ENCODE assay signal across 17 mouse cellular contexts in genomic region chr12:17762286-17762933, GRCm38 (mm10).
DNase-seq lines count a peak whose midpoint lies in the region.
"Had no signal": no experiment of that assay in that cellular context is flagged by ENCODE, and none has a peak within 500 bp of the region (broad histone marks: within the 10 kb centered on the region; RNA-seq: fewer than 3 reads in every experiment).

No protein-coding gene starts in this region.

- 76% methylated on average over 6 of the region's 6 CpGs for WGBS in macrophage (ENCODE audit: missing documents)

- no peak overlapping the region for H3K4me3 ChIP-seq in macrophage (ENCODE audit: inconsistent target)
- H3K4me3 ChIP-seq: liver, embryonic 13.5 days; neural tube, embryonic 12.5 days had no signal

- H3K79me2 ChIP-seq in macrophage (ENCODE audit: inconsistent target): peaks cover 98% of the 10 kb centered on the region

- peak; percentile 23 for DNase-seq in 3134 (ENCODE audit: extremely low read depth, insufficient read length, low spot score)
- peak; percentile 76 for DNase-seq in ES-CJ7 (ENCODE audit: low read depth, low spot score)
- peak; percentile 22 for DNase-seq in brain, adult 2 months (ENCODE audit: low read depth, low spot score)
- no peak for DNase-seq in T-cell, adult 2 months (ENCODE audit: low spot score)
- no peak for DNase-seq in lung, postnatal 36 days
- no peak for DNase-seq in kidney, postnatal 10 days
- DNase-seq in embryo, embryonic 10 days (ENCODE audit: low spot score): no peak
- DNase-seq: adrenal gland, postnatal 10 days; cerebellum, adult 9-11 months; gastrocnemius, postnatal 36 days; kidney, adult 11 months; kidney, postnatal 4 days; left cerebral cortex, postnatal 4 days; liver, embryonic 13.5 days; thymus, adult 2 months had no signal

- H3K27ac ChIP-seq in macrophage: peak overlapping the region; percentile 71
- H3K27ac ChIP-seq: liver, embryonic 13.5 days; neural tube, embryonic 12.5 days had no signal

- no peaks in the 10 kb centered on the region for H3K36me3 ChIP-seq in macrophage (ENCODE audit: inconsistent target)
- H3K36me3 ChIP-seq: liver, embryonic 13.5 days; neural tube, embryonic 12.5 days had no signal

Comparison
In these comparisons a context has a peak if more than half of its experiments do, and no peak if none do; other contexts are left out.
1. DNase-seq: peak in 3134 (single experiment), ES-CJ7 (single experiment) and brain, adult 2 months (single experiment); none in T-cell, adult 2 months (single experiment), lung, postnatal 36 days (single experiment), kidney, postnatal 10 days (single experiment) and embryo, embryonic 10 days (single experiment).